Mouse (Mus musculus) midbrain, postnatal 0 days (tissue): ENCODE results near the gene Cdkn1b. TPM values are rescaled to one million over a fixed set of nuclear protein-coding genes. Genes with fewer than 3 reads are reported as not detected.

ENCODE experiments used
- ATAC-seq: fragments of 200-750 bp; cut with Nextera tagmentation; 2 replicates; pipeline ENCODE4 v1.8.0; 2017; ENCODE audit warnings: moderate number of reproducible peaks, mild to moderate bottlenecking, moderate TSS enrichment, moderate library complexity; ENCODE audit not compliant: low FRiP score
- DNase-seq: peaks from one replicate; pipeline ENCODE4 v3.0.0-alpha.2; 2015; ENCODE audit warnings: low spot score
- H3K27ac ChIP-seq: fragments of 300-500 bp; sonication (generic); 2 replicates; pipeline ENCODE4 v1.5.1; 2014; ENCODE audit warnings: low read depth, mild to moderate bottlenecking, low read length, mixed read lengths
- H3K27me3 ChIP-seq: fragments of 300-500 bp; sonication (generic); 2 replicates; pipeline ENCODE4 v1.6.1; 2014; ENCODE audit warnings: low read length, control low read depth, mixed read lengths; ENCODE audit not compliant: insufficient read depth
- H3K36me3 ChIP-seq: fragments of 300-500 bp; sonication (generic); 2 replicates; pipeline ENCODE4 v1.6.1; 2014; ENCODE audit warnings: low read length, control low read depth, mixed read lengths; ENCODE audit not compliant: insufficient read depth
- H3K4me1 ChIP-seq: fragments of 300-500 bp; sonication (generic); 2 replicates; pipeline ENCODE4 v1.6.1; 2014; ENCODE audit warnings: mild to moderate bottlenecking, control low read depth, antibody characterized with exemption, low read length, mixed read lengths; ENCODE audit not compliant: insufficient read depth
- H3K4me2 ChIP-seq: fragments of 300-500 bp; sonication (generic); 2 replicates; pipeline ENCODE4 v1.6.1; 2014; ENCODE audit warnings: low read depth, mild to moderate bottlenecking, low read length, mixed read lengths; ENCODE audit not compliant: poor library complexity, severe bottlenecking
- H3K4me3 ChIP-seq: fragments of 300-500 bp; sonication (generic); 2 replicates; pipeline ENCODE4 v1.5.1; 2014; ENCODE audit warnings: low read depth, mild to moderate bottlenecking, low read length, moderate library complexity
- H3K9ac ChIP-seq: fragments of 300-500 bp; sonication (generic); replicated peaks from 2 replicates; pipeline ENCODE4 v1.6.1; 2014; ENCODE audit warnings: mild to moderate bottlenecking, low read length, moderate library complexity, mixed read lengths; ENCODE audit not compliant: poor library complexity, severe bottlenecking
- H3K9me3 ChIP-seq: fragments of 300-500 bp; sonication (generic); 2 replicates; pipeline ENCODE4 v1.6.1; 2016; ENCODE audit warnings: low read length, control low read depth
- CTCF ChIP-seq: IDR thresholded peaks from 2 replicates; pipeline ENCODE4 v1.5.1; 2016; ENCODE audit warnings: antibody characterized with exemption, mild to moderate bottlenecking
- WGBS: fragments of 180-500 bp; shearing (Covaris S2); extraction: QIAGEN DNeasy Blood & Tissue Kit; methylation state at CpG from one replicate; pipeline ENCODE4 v1.1.7; 2014; 5-methylcytosine and 5-hydroxymethylcytosine counted together
- polyA plus RNA-seq: library from polyadenylated mRNA; unstranded; fragments of >200 nt; fragmentation: Nextera tagmentation; extraction: Ambion mirVana; gene quantifications from 2 replicates; pipeline ENCODE4 v1.2.1, GENCODE M21; 2015
- total RNA-seq: library from RNA; depleted of rRNA; stranded (reverse); fragments of >200 nt; gene quantifications from 2 replicates; pipeline ENCODE4 v1.2.3, GENCODE M21; 2014

The Cdkn1b gene
- total and polyA plus RNA-seq, 2 experiments from 2014 or later = 25.6 to 58.8 TPM

DNA sequence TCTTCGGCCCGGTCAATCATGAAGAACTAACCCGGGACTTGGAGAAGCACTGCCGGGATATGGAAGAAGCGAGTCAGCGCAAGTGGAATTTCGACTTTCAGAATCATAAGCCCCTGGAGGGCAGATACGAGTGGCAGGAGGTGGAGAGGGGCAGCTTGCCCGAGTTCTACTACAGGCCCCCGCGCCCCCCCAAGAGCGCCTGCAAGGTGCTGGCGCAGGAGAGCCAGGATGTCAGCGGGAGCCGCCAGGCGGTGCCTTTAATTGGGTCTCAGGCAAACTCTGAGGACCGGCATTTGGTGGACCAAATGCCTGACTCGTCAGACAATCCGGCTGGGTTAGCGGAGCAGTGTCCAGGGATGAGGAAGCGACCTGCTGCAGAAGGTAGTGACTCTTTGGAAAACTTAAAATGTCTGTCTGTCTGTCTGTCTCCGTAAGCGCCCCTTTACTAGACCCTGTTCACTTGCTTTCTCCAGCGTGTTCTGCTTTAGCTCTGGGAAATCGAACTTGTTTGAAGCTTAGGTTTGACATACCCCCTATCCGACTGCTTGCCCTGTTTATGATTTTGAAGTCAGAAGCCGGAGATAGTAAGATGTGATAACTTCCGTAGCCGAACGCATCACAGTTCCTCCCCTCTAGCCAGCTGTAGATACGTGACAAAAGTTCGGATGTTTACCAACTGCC lies 953 bp downstream of the Cdkn1b start:
- WGBS = under 1% methylated on average over 32 of the region's 32 CpGs

GRCm38 (mm10) chr6:134921695-134922510 lies 1.7 kb downstream of the Cdkn1b start:
- Histone ChIP-seq H3K4me1 (no peaks in the 10 kb centered on the region), H3K27me3 (no peaks in the 10 kb centered on the region), H3K9me3 (no peaks in the 10 kb centered on the region), H3K27ac (no peak overlapping the region), H3K4me2 (peak overlapping the region; percentile 96), H3K4me3 (peak overlapping the region; percentile 80), H3K36me3 (no peaks in the 10 kb centered on the region), H3K9ac (peak overlapping the region; percentile 79)
- TF ChIP-seq CTCF = no peak
- ATAC-seq (no peak), DNase-seq (no peak)
- 5% methylated on average over 20 of the region's 20 CpGs for WGBS

More for the DNA sequence above, 953 bp downstream of the Cdkn1b start:
- peak; percentile 54 for DNase-seq
- Histone ChIP-seq H3K27ac (peak overlapping the region; percentile 92), H3K4me2 (peak overlapping the region; percentile 96), H3K27me3 (no peaks in the 10 kb centered on the region), H3K4me3 (peak overlapping the region; percentile 80), H3K4me1 (no peaks in the 10 kb centered on the region), H3K9ac (peak overlapping the region; percentile 79), H3K9me3 (no peaks in the 10 kb centered on the region), H3K36me3 (no peaks in the 10 kb centered on the region)
- no peak for TF ChIP-seq CTCF
- no peak for ATAC-seq

DNA sequence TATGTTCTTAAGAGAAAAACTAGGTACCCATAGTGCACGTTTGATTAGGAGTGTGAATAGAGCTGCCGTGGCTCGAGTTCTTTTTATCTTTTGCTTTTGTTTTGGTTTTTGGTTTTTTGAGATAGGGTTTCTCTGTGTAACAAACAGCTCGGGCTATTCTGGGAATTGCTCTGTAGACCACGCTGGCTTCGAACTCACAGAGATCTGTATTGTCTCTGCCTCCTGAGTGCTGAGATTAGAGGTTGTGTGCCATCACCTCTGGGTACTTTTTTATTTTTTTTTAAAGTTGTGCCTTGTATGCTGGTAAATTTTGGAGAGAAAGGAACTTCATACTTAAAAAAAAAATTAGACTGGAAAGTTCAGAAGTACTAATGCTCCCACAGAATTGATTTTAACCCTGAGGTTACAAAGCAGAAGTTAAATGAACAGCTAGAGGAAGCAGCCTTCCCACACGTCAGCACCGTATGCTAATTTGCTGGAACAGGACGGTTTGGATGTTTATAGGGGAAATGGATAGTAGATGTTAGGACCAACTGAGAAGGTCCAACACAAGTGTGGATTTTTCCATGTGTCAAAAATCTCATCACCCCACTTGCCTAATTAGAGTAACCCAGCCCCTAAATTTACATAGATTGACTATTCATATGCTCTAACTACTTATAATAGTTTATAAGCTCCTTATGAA lies 2.5 kb downstream of the Cdkn1b start:
- H3K27me3 ChIP-seq = no peaks in the 10 kb centered on the region
- no peaks in the 10 kb centered on the region for H3K9me3 ChIP-seq
- H3K27ac ChIP-seq = no peak overlapping the region
- no peaks in the 10 kb centered on the region for H3K36me3 ChIP-seq
- no peak for DNase-seq
- no peaks in the 10 kb centered on the region for H3K4me1 ChIP-seq
- WGBS = 29% methylated on average over 9 of the region's 9 CpGs
- H3K9ac ChIP-seq = no peak overlapping the region; the same call in 1 of the 2 replicates
- no peak for ATAC-seq
- no peak for TF ChIP-seq CTCF
- H3K4me3 ChIP-seq = peak overlapping the region; percentile 80
- H3K4me2 ChIP-seq = peak overlapping the region; percentile 96

DNA sequence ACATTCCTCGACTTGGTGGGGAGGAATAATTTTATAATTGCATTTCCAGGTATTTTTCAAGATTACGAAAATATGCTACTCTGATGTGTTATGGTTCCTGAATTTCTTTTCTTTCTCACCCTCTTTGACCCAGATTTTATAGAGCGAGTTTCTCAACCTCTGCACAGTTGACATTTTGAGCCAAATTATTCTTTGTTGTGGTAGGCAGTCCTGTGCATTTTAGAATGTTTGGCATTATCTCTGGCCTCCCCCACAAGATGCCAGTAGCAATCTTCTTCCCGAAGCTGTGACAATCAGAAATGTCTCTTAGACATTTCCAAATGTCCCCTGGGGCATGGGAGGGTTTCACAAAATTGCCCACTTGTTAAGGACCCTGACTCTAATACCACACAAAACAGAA lies 3.5 kb downstream of the Cdkn1b start:
- ATAC-seq = no peak
- no peak overlapping the region for H3K27ac ChIP-seq
- H3K36me3 ChIP-seq = no peaks in the 10 kb centered on the region
- 63% methylated on average over 4 of the region's 4 CpGs for WGBS
- TF ChIP-seq CTCF = no peak
- H3K9me3 ChIP-seq = no peaks in the 10 kb centered on the region
- no peaks in the 10 kb centered on the region for H3K27me3 ChIP-seq
- no peak for DNase-seq
- no peak overlapping the region for H3K4me3 ChIP-seq
- no peak overlapping the region for H3K9ac ChIP-seq
- H3K4me2 ChIP-seq = peak overlapping the region; percentile 22
- no peaks in the 10 kb centered on the region for H3K4me1 ChIP-seq

GRCm38 (mm10) chr6:134924262-134924661 lies 4.1 kb downstream of the Cdkn1b start:
- WGBS = 66% methylated on average over 3 of the region's 3 CpGs
- Histone ChIP-seq H3K4me2 (0 out of 2 replicates have a peak overlapping the region, but pooled peaks have one; percentile 6), H3K4me1 (no peaks in the 10 kb centered on the region), H3K9me3 (no peaks in the 10 kb centered on the region), H3K4me3 (no peak overlapping the region), H3K27me3 (no peaks in the 10 kb centered on the region), H3K9ac (no peak overlapping the region), H3K36me3 (no peaks in the 10 kb centered on the region), H3K27ac (no peak overlapping the region)
- TF ChIP-seq CTCF = no peak
- DNase-seq (no peak), ATAC-seq (no peak)
